Mouse (Mus musculus): ENCODE measurements around the gene Cst10.

Gene Cst10

GRCm38 (mm10) chr2:149404757-149405156 lies at the start of gene Cst10:
Gene Cst10 (plus strand): TSS chr2:149405057.
- no peak for DNase-seq (ENCODE audit: extremely low spot score)

- no peak for DNase-seq (ENCODE audit: extremely low spot score)
These were observed 11.9 kb upstream of the Cst10 start for GRCm38 (mm10) chr2:149392951-149393350.

- DNase-seq (ENCODE audit: extremely low spot score) = peak; percentile 18
These were observed 17.7 kb downstream of the Cst10 start for GRCm38 (mm10) chr2:149422564-149422963.

Measured in embryo, embryonic 9.5 days (tissue).